Mouse (Mus musculus) CD4-positive, CD25-positive, alpha-beta regulatory T cell, adult 2 months (primary cell): Measurements from ENCODE around the gene Maoa.

ENCODE experiments used
- DNase-seq: peaks from one replicate; pipeline ENCODE4 v3.0.0-alpha.2; 2012; ENCODE audit warnings: low read depth, low spot score

Maoa gene

GRCm38 (mm10) chrX:16619034-16619929 is at the start of gene Maoa:
TSS of gene Maoa (plus strand) at chrX:16619698.
- DNase-seq = peak; percentile 63

- peak; percentile 94 for DNase-seq
Measured at GRCm38 (mm10) chrX:16618225-16619033, 1.1 kb upstream of the Maoa start.

GRCm38 (mm10) chrX:16656511-16656910 is 37.0 kb downstream of the Maoa start:
- no peak for DNase-seq

GRCm38 (mm10) chrX:16706094-16706493 is 86.6 kb downstream of the Maoa start:
- DNase-seq = no peak

GRCm38 (mm10) chrX:16714033-16714432 is 94.5 kb downstream of the Maoa start:
- DNase-seq = no peak
